Mouse (Mus musculus) embryo, embryonic 11.5 days (tissue): Measurements from ENCODE around the gene Trim69.
"Not testable (repeated sequence)": the region's sequence is repeated elsewhere in the genome, so short reads cannot be mapped to it uniquely, and the experiment has no call there.

Experiments used
- DNase-seq: peaks from one replicate; pipeline ENCODE4 v3.0.0-alpha.2; 2012; ENCODE audit warnings: low read depth, low spot score

Gene Trim69

DNA sequence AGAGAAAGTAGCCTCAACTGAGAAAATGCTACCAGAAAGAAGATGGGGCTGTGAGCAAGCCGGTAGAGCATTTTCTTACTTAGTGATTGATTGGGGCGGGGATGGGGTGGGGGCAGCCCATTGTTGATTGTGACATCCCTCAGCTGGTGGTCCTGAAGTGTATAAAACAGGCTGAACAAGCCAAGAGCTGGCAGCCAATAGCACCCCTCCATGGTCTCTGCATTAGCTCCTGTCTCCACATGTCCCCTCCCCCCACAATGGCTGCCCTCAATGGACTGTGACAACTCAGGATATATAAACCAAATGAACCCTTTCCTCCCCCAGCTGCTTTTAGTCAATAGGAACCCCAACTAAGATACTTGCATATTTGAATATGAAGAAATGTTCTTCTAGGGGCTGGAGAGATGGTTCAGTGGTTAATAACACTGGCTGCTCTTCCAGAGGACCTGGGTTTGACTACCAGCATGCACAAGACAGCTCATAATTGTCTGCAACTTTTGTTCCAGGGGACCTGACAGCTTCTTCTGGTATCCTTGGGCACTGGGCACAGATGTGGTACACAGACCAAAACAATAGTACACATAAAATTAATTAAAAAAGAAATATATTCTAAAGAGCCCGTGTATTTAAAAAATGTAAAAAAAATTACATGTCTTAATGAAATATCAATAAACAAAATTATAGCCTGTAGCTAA is 50.2 kb downstream of the Trim69 start:
- DNase-seq = no peak

DNA sequence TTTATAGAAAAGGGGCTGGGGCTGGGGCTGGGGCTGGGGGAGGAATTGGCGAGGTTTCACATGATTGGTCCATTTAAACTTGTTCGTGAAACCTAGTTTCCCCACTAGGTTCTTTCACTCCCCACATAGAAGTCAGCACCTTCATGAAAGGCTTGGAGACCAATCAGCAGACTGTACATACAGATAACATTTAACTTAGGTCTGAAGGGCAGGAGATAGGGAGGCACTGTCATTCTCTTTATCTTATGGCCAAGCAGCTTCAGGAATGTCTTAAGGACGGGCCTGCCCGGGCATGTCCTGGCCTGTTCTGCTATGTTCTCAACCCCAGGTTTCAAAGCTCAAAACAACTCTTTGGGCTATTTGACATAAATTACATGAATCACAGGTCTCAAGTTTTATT is 56.6 kb downstream of the Trim69 start:
- not testable (repeated sequence) for DNase-seq

- DNase-seq = no peak
Observed at GRCm38 (mm10) chr2:122218234-122218633, 57.7 kb downstream of the Trim69 start.

GRCm38 (mm10) chr2:122221378-122221777 is 60.9 kb downstream of the Trim69 start:
- DNase-seq = no peak

GRCm38 (mm10) chr2:122221798-122222197 is 61.3 kb downstream of the Trim69 start:
- DNase-seq = no peak

GRCm38 (mm10) chr2:122222272-122222671 is 61.8 kb downstream of the Trim69 start:
- no peak for DNase-seq

GRCm38 (mm10) chr2:122223654-122224053 is 63.2 kb downstream of the Trim69 start:
- DNase-seq = no peak
